Mouse (Mus musculus) lung, postnatal 0 days (tissue): Measurements from ENCODE around the gene Inf2.

Experiments used
- CTCF ChIP-seq: IDR thresholded peaks from 2 replicates; pipeline ENCODE4 v1.5.1; 2016; ENCODE audit warnings: antibody characterized with exemption, mild to moderate bottlenecking
- EP300 ChIP-seq: IDR thresholded peaks from 2 replicates; pipeline ENCODE4 v1.6.1; 2016; ENCODE audit warnings: antibody characterized with exemption, mild to moderate bottlenecking, control low read depth

DNA sequence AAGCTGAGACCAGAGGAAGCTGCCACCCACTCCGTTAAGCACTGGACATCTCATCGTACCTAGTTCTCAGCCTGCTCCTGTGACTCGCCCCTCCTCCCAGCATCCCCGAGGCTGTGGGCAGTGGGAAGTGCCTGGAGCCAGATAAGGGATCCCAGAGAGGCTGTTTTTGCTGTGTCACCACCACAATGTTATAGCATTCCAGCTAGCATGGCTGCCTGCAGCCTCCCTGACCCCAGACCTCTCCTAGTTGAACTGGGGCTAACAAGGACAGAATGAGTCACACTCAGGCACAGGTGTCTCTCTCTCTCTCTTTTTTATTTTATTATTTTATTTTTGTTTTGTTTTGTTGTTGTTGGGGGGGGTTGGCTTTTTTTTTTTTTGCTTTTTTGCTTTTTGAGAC is 10.6 kb downstream of the Inf2 start:
- TF ChIP-seq EP300 (no peak), CTCF (no peak)
